Mouse (Mus musculus): ENCODE data around the gene Aqp1. TPM values are rescaled to one million over a fixed set of nuclear protein-coding genes. Genes with fewer than 3 reads are reported as not detected.

Gene Aqp1
- total RNA-seq, 1 experiment from 2014 or later: 60.0 TPM

DNA sequence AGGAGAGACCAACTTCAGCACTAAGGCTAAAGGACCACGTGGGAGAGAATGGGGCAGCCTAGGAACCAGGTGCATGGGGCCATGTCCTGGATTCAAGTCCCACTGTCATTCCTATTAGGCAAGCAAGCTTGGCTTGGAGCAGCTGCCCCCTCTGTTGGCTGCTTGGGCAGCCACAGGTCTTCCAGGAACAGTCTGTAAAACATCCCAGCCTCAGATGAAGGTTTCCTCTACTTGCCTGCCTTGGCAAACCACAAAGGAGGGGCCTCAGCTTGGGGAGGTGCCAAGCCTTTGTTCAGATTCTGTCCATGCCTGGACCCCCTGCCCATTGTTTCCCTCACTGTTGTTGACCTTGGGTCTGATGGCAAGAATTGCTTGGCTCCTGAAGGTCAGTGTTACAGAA lies 11.4 kb upstream of the Aqp1 start:
- no peak for ATAC-seq (replicated peaks in 1 of 2; ENCODE audit: insufficient read depth in 1 of 2, low FRiP score in 2 of 2, low TSS enrichment in 1 of 2, low read depth in 1 of 2, poor library complexity in 2 of 2, severe bottlenecking in 2 of 2)

GRCm38 (mm10) chr6:55326299-55326698 lies 9.9 kb upstream of the Aqp1 start:
- ATAC-seq (replicated peaks in 1 of 2; ENCODE audit: insufficient read depth in 1 of 2, low FRiP score in 2 of 2, low TSS enrichment in 1 of 2, low read depth in 1 of 2, poor library complexity in 2 of 2, severe bottlenecking in 2 of 2): no peak

DNA sequence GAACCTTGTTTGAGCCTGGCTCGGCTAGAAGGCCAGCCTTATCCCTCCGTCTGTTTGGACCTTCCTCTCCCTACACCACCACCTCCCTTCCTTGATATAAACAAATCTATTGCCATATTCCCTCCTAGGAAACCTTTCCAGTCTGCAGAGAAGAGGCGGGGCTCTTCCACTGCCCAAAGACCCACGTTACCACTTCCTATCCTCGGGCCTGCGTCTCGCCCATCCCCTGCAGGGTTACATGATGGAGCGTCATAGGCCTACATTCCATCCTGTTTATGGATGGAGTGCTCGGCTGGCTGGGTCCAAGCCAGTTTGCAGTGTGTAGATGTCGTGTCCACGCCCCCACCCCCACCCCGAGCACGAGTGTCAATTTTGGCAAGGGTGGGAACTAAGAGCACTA lies 8.9 kb upstream of the Aqp1 start:
- no peak for ATAC-seq (replicated peaks in 1 of 2; ENCODE audit: insufficient read depth in 1 of 2, low FRiP score in 2 of 2, low TSS enrichment in 1 of 2, low read depth in 1 of 2, poor library complexity in 2 of 2, severe bottlenecking in 2 of 2)

DNA sequence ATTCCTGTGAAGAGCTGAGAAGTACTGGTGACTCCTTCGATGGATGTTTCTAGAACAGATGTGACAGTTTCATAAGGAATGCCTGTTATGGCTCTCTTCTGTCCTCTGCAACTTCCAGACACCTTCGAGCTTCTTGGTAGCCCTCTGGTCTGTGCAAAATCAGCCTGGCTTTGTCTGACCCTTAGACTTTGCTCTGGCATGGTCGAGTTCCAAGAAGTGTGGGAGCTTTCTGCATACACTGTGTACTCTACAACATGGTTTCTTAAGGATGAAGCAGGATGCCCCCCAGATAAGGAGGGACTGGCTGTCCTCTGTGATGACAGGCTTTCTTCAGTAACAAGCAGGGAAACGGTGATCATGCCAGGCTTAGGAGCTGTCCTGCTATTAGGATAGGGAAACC lies 8.1 kb upstream of the Aqp1 start:
- no peak for ATAC-seq (replicated peaks in 1 of 2; ENCODE audit: insufficient read depth in 1 of 2, low FRiP score in 2 of 2, low TSS enrichment in 1 of 2, low read depth in 1 of 2, poor library complexity in 2 of 2, severe bottlenecking in 2 of 2)

- ATAC-seq (replicated peaks in 1 of 2; ENCODE audit: insufficient read depth in 1 of 2, low FRiP score in 2 of 2, low TSS enrichment in 1 of 2, low read depth in 1 of 2, poor library complexity in 2 of 2, severe bottlenecking in 2 of 2): peak; percentile 79 to 84
Observed at GRCm38 (mm10) chr6:55331315-55331714, 4.9 kb upstream of the Aqp1 start.

GRCm38 (mm10) chr6:55332100-55332772 lies 4.0 kb upstream of the Aqp1 start:
- no peak for ATAC-seq (replicated peaks in 1 of 2; ENCODE audit: insufficient read depth in 1 of 2, low FRiP score in 2 of 2, low TSS enrichment in 1 of 2, low read depth in 1 of 2, poor library complexity in 2 of 2, severe bottlenecking in 2 of 2)

- ATAC-seq (replicated peaks in 1 of 2; ENCODE audit: insufficient read depth in 1 of 2, low FRiP score in 2 of 2, low TSS enrichment in 1 of 2, low read depth in 1 of 2, poor library complexity in 2 of 2, severe bottlenecking in 2 of 2): no peak
Observed at GRCm38 (mm10) chr6:55332773-55333109, 3.5 kb upstream of the Aqp1 start.

DNA sequence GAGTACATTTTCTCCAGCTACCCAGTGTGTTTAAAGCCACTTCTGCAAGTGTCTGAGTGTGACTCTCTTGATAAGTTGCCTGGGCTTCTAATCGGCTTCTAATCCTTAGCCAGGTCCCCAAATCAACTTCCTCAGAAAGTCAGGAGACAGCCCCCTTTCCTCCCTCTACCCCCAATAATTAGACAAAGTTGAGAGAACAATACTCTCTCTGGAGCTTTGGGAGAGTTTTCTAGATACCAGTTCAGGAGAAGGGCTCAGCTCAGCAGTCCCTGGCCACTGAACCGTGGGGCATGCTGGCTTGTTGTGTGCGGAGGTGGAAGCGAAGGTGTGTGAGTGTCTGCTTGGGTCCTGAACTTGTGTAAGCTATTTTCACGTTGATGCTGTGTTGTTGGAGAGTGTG lies 1.0 kb downstream of the Aqp1 start:
- ATAC-seq (replicated peaks in 1 of 2; ENCODE audit: insufficient read depth in 1 of 2, low FRiP score in 2 of 2, low TSS enrichment in 1 of 2, low read depth in 1 of 2, poor library complexity in 2 of 2, severe bottlenecking in 2 of 2): no peak

DNA sequence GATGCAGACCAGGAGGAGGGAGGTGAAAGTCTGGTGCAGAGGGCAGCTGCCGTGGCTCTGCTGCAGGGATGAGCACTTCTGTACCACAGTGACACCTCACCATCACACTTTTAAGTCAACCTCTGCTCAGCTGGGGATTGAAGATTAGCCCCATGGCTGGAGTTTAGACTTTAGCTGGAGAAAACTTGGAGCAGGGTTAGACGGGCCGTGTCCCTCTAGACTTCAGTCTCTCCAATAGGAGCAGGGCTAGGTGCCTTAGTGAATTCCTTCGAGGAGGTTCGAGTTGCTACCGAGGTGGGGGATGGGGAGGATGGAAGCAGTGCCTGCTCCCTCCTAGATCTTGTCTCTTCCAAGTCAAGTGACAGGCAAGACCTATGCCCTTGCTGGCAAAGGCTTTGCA lies 1.8 kb downstream of the Aqp1 start:
- ATAC-seq (replicated peaks in 1 of 2; ENCODE audit: insufficient read depth in 1 of 2, low FRiP score in 2 of 2, low TSS enrichment in 1 of 2, low read depth in 1 of 2, poor library complexity in 2 of 2, severe bottlenecking in 2 of 2): no peak

GRCm38 (mm10) chr6:55338934-55339825 lies 2.9 kb downstream of the Aqp1 start:
- ATAC-seq (replicated peaks in 1 of 2; ENCODE audit: insufficient read depth in 1 of 2, low FRiP score in 2 of 2, low TSS enrichment in 1 of 2, low read depth in 1 of 2, poor library complexity in 2 of 2, severe bottlenecking in 2 of 2): no peak

DNA sequence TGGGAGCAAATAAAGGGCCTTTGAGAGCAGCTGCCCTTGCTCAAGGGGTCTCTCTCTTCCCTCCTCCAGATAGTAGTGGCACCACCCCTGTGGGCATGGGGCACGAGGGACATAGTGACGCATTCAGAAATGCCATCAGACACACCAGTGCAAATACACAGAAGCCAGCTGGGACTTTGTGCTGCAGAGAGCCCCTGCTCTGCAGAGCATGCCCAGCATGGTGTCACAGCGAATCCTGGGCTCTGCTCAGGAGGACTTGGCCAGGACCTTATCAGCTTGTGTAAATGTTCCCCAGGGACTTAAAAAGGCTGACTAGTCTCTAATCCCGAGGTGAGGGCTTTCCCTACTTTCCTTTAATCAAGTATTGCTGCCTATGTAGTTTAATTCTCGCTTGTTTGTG lies 5.5 kb downstream of the Aqp1 start:
- ATAC-seq (replicated peaks in 1 of 2; ENCODE audit: insufficient read depth in 1 of 2, low FRiP score in 2 of 2, low TSS enrichment in 1 of 2, low read depth in 1 of 2, poor library complexity in 2 of 2, severe bottlenecking in 2 of 2): no peak

GRCm38 (mm10) chr6:55342328-55342727 lies 6.1 kb downstream of the Aqp1 start:
- ATAC-seq (replicated peaks in 1 of 2; ENCODE audit: insufficient read depth in 1 of 2, low FRiP score in 2 of 2, low TSS enrichment in 1 of 2, low read depth in 1 of 2, poor library complexity in 2 of 2, severe bottlenecking in 2 of 2): no peak

GRCm38 (mm10) chr6:55343446-55343845 lies 7.2 kb downstream of the Aqp1 start:
- ATAC-seq (replicated peaks in 1 of 2; ENCODE audit: insufficient read depth in 1 of 2, low FRiP score in 2 of 2, low TSS enrichment in 1 of 2, low read depth in 1 of 2, poor library complexity in 2 of 2, severe bottlenecking in 2 of 2): no peak

GRCm38 (mm10) chr6:55344291-55345016 lies 8.2 kb downstream of the Aqp1 start:
- ATAC-seq (replicated peaks in 1 of 2; ENCODE audit: insufficient read depth in 1 of 2, low FRiP score in 2 of 2, low TSS enrichment in 1 of 2, low read depth in 1 of 2, poor library complexity in 2 of 2, severe bottlenecking in 2 of 2): no peak

- no peak for ATAC-seq (replicated peaks in 1 of 2; ENCODE audit: insufficient read depth in 1 of 2, low FRiP score in 2 of 2, low TSS enrichment in 1 of 2, low read depth in 1 of 2, poor library complexity in 2 of 2, severe bottlenecking in 2 of 2)
Observed at GRCm38 (mm10) chr6:55345264-55345663, 9.0 kb downstream of the Aqp1 start.

DNA sequence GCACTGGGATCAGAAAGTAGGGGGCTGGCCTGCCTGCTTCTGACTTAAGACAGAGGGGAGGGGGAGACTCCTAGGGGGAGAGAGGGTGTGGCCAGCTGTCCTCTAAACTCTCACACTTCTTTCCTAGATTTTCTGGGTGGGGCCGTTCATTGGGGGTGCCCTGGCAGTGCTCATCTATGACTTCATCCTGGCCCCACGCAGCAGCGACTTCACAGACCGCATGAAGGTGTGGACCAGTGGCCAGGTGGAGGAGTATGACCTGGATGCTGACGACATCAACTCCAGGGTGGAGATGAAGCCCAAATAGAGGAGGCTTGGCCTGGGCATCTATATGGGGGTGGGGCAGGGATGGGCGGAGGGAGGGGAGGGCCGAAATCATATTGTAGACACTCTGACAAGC lies 10.3 kb downstream of the Aqp1 start:
- no peak for ATAC-seq (replicated peaks in 1 of 2; ENCODE audit: insufficient read depth in 1 of 2, low FRiP score in 2 of 2, low TSS enrichment in 1 of 2, low read depth in 1 of 2, poor library complexity in 2 of 2, severe bottlenecking in 2 of 2)

- ATAC-seq (replicated peaks in 1 of 2; ENCODE audit: insufficient read depth in 1 of 2, low FRiP score in 2 of 2, low TSS enrichment in 1 of 2, low read depth in 1 of 2, poor library complexity in 2 of 2, severe bottlenecking in 2 of 2): no peak
Observed at GRCm38 (mm10) chr6:55347711-55348571, 11.7 kb downstream of the Aqp1 start.
